Mouse (Mus musculus) cerebellum, adult 8-10 months (tissue): ENCODE data around the gene Cd300e.
"Not testable (repeated sequence)": the region's sequence is repeated elsewhere in the genome, so short reads cannot be mapped to it uniquely, and the experiment has no call there.

ENCODE experiments used
- DNase-seq: peaks from one replicate; pipeline ENCODE4 v3.0.0; 2022

The Cd300e gene

GRCm38 (mm10) chr11:115081373-115081772 lies 19.4 kb upstream of the Cd300e start:
- DNase-seq: no peak

GRCm38 (mm10) chr11:115080886-115081285 lies 18.9 kb upstream of the Cd300e start:
- peak; percentile 70 for DNase-seq

DNA sequence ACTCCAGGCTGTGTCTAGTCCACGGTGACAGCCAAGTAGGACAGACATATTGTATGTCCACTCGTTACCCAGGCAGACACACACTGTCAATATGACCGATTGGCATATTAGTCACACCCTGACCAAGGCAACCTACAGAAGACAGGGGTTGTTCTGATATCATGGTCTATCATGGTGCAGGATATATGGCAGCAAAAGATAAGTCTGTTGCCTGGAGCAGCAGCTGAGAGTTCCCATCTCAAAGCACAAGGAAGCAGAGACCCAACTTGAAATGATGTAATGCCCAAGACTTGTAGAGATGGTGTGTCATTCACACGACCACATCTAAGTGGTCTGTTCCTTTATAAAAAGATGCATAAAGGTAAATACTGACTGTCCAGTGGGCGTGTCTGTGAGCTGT lies 16.7 kb upstream of the Cd300e start:
- DNase-seq: no peak

- DNase-seq: no peak
These were observed 15.5 kb upstream of the Cd300e start for GRCm38 (mm10) chr11:115077436-115077835.

DNA sequence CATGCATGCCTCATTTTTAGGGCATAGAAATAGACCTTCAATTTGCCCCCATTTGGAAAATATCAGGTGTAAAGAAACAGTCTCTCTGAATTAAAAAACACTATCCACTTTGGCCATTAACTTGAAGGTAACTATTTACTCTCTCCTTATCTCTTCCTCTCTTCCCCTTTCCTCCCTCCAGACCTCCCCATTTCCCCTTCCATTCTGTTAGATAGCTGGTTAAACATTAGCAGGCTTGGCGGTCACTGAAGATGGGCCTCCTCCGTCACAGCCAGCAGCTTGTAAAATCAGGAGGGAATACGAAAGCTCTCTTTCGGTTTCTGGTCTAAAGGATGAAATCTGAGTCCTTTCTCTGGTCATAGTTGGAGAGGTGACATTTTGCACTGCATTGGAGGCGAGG lies 13.9 kb upstream of the Cd300e start:
- DNase-seq: no peak

DNA sequence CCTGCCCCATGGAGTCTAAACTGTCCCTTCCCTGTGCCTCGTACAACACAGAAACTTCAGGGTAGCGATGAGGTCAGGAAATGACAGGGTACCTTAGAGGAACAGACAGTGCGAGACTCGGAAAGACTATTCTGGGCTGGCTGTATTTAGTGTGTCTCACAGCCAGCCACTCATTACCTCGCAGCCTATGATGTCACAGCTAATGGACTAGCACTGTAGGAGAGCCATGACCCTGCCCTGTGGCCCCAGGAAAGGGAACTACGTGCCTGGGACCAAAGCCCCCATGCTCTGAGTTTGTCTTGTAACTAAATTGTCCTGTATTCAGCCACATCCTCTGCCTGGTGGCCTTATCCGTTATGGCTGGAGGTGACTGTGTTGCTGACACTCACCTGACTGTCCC lies 13.4 kb upstream of the Cd300e start:
- DNase-seq: no peak

DNA sequence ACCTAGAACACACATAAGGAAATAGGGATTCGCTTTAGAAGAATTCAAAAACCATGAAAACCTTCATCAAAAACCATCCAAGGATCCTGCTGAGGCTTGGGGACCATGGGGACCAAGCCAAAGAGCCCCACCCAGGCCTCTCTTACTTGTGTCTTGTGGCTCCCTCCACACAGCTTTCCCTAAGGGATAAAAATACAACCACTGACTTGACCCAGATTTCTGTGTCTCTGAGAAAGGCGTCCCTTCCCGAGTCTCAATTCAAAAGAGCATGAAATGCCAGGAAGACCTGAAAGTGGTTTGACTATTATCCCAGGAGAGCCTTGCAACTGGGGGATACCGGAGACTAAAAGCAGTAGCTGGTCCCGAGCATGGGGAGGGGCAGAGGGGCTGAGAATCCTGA lies 11.0 kb upstream of the Cd300e start:
- no peak for DNase-seq

DNA sequence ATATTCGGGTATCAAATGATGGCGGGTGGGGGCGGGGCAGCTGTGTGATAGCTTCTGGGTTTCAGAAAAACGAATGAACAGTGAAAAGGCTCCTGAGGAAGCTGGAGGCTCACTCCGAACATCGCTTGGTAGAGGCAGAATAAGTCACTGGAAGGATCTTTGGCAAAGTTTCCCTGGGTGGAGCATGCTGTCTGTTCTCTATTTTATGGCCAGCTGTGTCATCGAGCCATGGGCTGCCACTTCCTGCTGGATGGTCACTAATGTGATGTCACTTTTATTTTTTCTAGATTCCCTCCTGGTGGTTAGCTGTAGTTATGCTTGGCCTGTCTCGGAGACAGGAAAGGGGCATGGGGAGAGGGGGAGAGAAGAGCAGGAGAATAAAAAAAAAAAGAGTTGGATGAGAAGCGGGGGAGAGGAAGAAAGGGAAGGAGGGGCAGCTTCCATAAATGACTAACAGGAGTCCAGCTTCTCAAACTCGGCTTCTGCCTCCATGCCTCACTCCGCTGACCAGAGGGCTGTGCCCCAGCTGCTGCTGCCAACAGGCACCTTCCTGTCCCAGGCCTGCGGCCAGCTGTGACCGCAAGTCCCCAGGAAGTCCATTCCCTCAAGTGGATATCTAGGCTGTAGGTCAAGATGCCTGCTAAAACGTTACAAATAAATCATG lies 9.8 kb upstream of the Cd300e start:
- DNase-seq: no peak

GRCm38 (mm10) chr11:115071015-115071551 lies 9.1 kb upstream of the Cd300e start:
- no peak for DNase-seq

GRCm38 (mm10) chr11:115066768-115067167 lies 4.8 kb upstream of the Cd300e start:
- DNase-seq: no peak

DNA sequence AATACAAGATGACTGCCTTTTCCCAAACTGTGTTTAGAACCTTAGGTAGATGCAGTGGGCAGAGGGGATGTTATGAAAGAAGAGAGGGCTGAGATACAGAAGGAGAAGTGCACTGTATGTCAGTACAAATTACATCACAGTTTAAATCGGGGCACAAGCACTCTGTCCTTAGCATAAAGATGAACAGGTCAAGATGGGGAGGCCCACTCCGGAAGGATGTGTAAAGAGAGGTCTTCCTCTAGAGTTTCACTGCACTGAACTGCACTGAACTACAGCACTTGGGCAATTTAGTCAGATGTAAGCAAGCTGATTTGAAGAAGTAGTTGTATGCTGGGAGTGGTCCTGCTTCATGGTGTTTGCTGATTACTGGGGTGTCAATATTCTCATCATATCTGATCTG lies 2.2 kb downstream of the Cd300e start:
- no peak for DNase-seq

DNA sequence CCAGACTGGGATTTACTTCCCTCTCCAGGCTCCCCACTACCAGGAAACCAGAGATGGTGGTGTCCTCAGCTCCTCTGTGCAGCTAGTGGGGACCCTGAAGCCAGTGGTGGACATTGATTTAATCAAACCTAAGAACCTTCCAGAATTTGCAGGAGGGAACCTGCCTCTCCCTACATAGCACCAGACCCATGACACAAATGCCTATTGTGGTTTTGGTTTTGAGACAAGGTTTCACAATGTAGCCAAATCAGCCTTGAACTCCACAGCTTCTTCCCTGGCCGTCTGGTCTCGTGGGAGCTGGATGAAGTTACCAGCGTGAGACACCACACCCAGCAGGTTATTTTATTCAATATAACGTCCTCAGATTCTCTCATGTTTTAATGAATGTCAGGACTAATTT lies 3.3 kb downstream of the Cd300e start:
- no peak for DNase-seq

DNA sequence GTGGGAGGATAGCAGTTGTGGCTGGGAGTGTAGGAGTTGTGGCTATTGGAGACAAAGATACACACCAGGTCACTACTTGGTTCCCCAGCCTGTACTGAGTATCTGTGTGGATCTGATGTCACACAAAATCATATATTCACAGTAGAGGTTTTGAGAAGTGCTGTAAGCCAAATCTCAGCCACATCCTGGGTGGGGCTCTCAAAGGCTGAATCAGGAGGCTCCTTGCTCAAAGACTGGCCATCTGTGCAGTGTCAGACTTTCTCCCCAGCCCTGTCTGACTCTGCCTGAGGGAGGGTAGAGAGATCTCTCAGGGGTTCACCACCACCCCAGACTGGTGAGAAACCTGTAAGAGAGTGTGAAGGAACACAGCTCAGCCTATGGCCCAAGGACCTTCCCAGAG lies 7.4 kb downstream of the Cd300e start:
- no peak for DNase-seq

GRCm38 (mm10) chr11:115052991-115053390 lies 9.0 kb downstream of the Cd300e start:
- DNase-seq: no peak

GRCm38 (mm10) chr11:115052206-115052605 lies 9.8 kb downstream of the Cd300e start:
- DNase-seq: peak; percentile 16

- DNase-seq: peak; percentile 95
These were observed 12.6 kb downstream of the Cd300e start for GRCm38 (mm10) chr11:115049282-115049895.

GRCm38 (mm10) chr11:115048259-115048658 lies 13.7 kb downstream of the Cd300e start, which contains the start of gene Cd300ld3:
Gene Cd300ld3, minus strand, starts transcription at chr11:115048409.
- peak; percentile 25 for DNase-seq

DNA sequence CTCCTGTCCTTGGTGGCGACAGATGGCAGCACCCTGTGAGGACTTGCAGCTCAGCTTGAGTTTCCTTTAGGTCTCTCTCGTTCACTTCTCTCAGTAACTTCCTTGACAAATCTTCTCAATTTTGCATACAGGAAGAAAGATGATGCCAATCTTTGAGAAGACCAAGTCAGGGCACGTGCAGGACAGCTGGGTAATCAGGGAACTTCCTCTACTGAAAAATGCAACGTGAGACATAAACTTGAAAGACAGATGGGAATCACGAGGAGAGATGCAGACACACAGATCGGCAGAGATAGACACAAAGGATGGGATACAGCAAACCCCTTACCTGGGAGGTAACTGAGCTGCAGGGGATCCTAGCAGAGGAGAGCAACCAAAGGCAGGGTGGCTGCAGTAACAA lies 24.3 kb downstream of the Cd300e start, which contains the start of gene Cd300ld5:
TSS of gene Cd300ld5 (minus strand) at position 101 of the 400 bp plus-strand sequence.
- not testable (repeated sequence) for DNase-seq

DNA sequence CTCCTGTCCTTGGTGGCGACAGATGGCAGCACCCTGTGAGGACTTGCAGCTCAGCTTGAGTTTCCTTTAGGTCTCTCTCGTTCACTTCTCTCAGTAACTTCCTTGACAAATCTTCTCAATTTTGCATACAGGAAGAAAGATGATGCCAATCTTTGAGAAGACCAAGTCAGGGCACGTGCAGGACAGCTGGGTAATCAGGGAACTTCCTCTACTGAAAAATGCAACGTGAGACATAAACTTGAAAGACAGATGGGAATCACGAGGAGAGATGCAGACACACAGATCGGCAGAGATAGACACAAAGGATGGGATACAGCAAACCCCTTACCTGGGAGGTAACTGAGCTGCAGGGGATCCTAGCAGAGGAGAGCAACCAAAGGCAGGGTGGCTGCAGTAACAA lies 35.1 kb downstream of the Cd300e start, which contains the start of gene Cd300ld4:
TSS of gene Cd300ld4 (minus strand) at position 101 of the 400 bp plus-strand sequence.
- not testable (repeated sequence) for DNase-seq

DNA sequence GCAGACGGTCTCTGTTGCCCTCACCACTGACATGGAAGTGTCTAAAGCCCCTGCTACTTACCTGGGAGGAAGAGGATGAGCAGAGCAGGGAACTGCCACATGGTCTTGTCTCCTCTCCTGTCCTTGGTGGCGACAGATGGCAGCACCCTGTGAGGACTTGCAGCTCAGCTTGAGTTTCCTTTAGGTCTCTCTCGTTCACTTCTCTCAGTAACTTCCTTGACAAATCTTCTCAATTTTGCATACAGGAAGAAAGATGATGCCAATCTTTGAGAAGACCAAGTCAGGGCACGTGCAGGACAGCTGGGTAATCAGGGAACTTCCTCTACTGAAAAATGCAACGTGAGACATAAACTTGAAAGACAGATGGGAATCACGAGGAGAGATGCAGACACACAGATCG lies 45.9 kb downstream of the Cd300e start, which contains the start of gene Cd300ld2:
TSS of gene Cd300ld2 (minus strand) at position 101 of the 400 bp plus-strand sequence.
- not testable (repeated sequence) for DNase-seq

DNA sequence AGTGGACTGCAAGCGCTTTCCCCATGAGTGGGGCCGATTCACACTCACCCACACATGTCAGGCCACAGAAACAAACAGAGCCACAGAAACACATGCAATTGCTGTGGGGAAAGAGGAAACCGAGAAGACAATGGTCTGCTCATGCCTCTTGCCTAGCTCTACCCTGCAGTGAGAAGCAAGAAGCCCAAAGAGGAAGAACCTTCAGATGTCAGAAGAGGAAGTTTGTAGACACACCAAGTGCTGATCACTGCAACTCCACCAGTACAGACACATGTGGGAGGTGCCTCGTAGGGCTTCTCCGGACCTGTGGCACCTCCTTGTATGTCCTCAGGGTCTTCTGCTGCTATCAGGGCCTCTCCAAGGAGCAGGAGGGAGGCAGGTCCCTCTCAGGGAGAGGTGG lies 57.9 kb downstream of the Cd300e start:
- DNase-seq: no peak
